Mouse (Mus musculus) small intestine, adult 2 months (tissue): ENCODE data around the gene Prkag2. TPM values are rescaled to one million over a fixed set of nuclear protein-coding genes. Genes with fewer than 3 reads are reported as not detected.

Experiments used
- H3K27ac ChIP-seq: fragments of 200-500 bp; 2 replicates; pipeline ENCODE4 v1.5.1; 2012; ENCODE audit warnings: low read depth, low read length, control low read depth, inconsistent platforms; ENCODE audit not compliant: insufficient read depth
- H3K27me3 ChIP-seq: fragments of 200-500 bp; 2 replicates; pipeline ENCODE4 v1.6.1; 2012; ENCODE audit warnings: mild to moderate bottlenecking, moderate library complexity, low read length, inconsistent platforms; ENCODE audit not compliant: control insufficient read depth, insufficient read depth
- H3K36me3 ChIP-seq: fragments of 200-500 bp; 2 replicates; pipeline ENCODE4 v1.6.1; 2012; ENCODE audit warnings: mild to moderate bottlenecking, low read length, control low read depth, inconsistent platforms; ENCODE audit not compliant: control insufficient read depth, insufficient read depth
- H3K4me1 ChIP-seq: fragments of 200-500 bp; 2 replicates; pipeline ENCODE4 v1.6.1; 2012; ENCODE audit warnings: low read length, inconsistent platforms, mixed read lengths; ENCODE audit not compliant: control insufficient read depth, insufficient read depth, insufficient read length
- H3K4me3 ChIP-seq: fragments of 200-500 bp; 2 replicates; pipeline ENCODE4 v1.5.1; 2012; ENCODE audit warnings: low read depth, mild to moderate bottlenecking, control low read depth, inconsistent platforms, low read length, moderate library complexity
- CTCF ChIP-seq: fragments of 200-500 bp; IDR thresholded peaks from 2 replicates; pipeline ENCODE4 v1.5.1; 2012; ENCODE audit warnings: low read depth, mild to moderate bottlenecking, control low read depth, inconsistent platforms, low read length, moderate library complexity, mixed read lengths; ENCODE audit not compliant: insufficient replicate concordance, insufficient read length; ENCODE audit errors: extremely low read depth
- POLR2A ChIP-seq: fragments of 200-500 bp; IDR thresholded peaks from 2 replicates; pipeline ENCODE4 v1.6.1; 2012; ENCODE audit warnings: low read depth, mild to moderate bottlenecking, control low read depth, inconsistent platforms, low read length, moderate library complexity
- WGBS: fragments of 180-500 bp; shearing (Covaris S2); methylation state at CpG from one replicate; pipeline ENCODE4 v1.1.7; 2018; 5-methylcytosine and 5-hydroxymethylcytosine counted together
- polyA plus RNA-seq: library from polyadenylated mRNA; depleted of rRNA; stranded (reverse); fragments of >200 nt; gene quantifications from 2 replicates; pipeline ENCODE4 v1.2.3, GENCODE M21; 2012

Prkag2 gene
- polyA plus RNA-seq, 1 experiment: 13.8 TPM

- Histone ChIP-seq H3K36me3 (no peaks in the 10 kb centered on the region), H3K27me3 (no peaks in the 10 kb centered on the region), H3K4me3 (no peak overlapping the region), H3K4me1 (peaks cover 3% of the 10 kb centered on the region), H3K27ac (no peak overlapping the region)
- 71% methylated on average over 1 of the region's 1 CpGs for WGBS
- TF ChIP-seq POLR2A: no peak
- no peak for TF ChIP-seq CTCF
Observed at GRCm38 (mm10) chr5:25047670-25048069, 52.8 kb downstream of the Prkag2 start.

GRCm38 (mm10) chr5:25046762-25047161, 53.7 kb downstream of the Prkag2 start:
- Histone ChIP-seq H3K4me3 (no peak overlapping the region), H3K36me3 (no peaks in the 10 kb centered on the region), H3K27me3 (no peaks in the 10 kb centered on the region), H3K27ac (no peak overlapping the region), H3K4me1 (peaks cover 3% of the 10 kb centered on the region)
- TF ChIP-seq CTCF (no peak), POLR2A (no peak)
- WGBS: 83% methylated on average over 3 of the region's 3 CpGs

GRCm38 (mm10) chr5:25044007-25044406, 56.4 kb downstream of the Prkag2 start:
- 90% methylated on average over 2 of the region's 2 CpGs for WGBS
- Histone ChIP-seq H3K27ac (no peak overlapping the region), H3K4me1 (no peaks in the 10 kb centered on the region; the same call in none of the 2 replicates), H3K27me3 (no peaks in the 10 kb centered on the region), H3K4me3 (no peak overlapping the region), H3K36me3 (no peaks in the 10 kb centered on the region)
- TF ChIP-seq CTCF (peak; percentile 3; the same call in 1 of the 2 replicates), POLR2A (no peak)

- WGBS: 57% methylated on average over 1 of the region's 1 CpGs
- TF ChIP-seq CTCF (no peak), POLR2A (no peak)
- H3K4me1 ChIP-seq: peaks cover 6% of the 10 kb centered on the region; the same call in 1 of the 2 replicates
- H3K36me3 ChIP-seq: no peaks in the 10 kb centered on the region
- H3K27ac ChIP-seq: no peak overlapping the region
- H3K27me3 ChIP-seq: no peaks in the 10 kb centered on the region
- no peak overlapping the region for H3K4me3 ChIP-seq
Observed at GRCm38 (mm10) chr5:25041947-25042346, 58.5 kb downstream of the Prkag2 start.

GRCm38 (mm10) chr5:25041307-25041706, 59.1 kb downstream of the Prkag2 start:
- Histone ChIP-seq H3K4me3 (no peak overlapping the region), H3K4me1 (peaks cover 11% of the 10 kb centered on the region; the same call in 1 of the 2 replicates), H3K27ac (no peak overlapping the region), H3K36me3 (no peaks in the 10 kb centered on the region), H3K27me3 (no peaks in the 10 kb centered on the region)
- 59% methylated on average over 5 of the region's 5 CpGs for WGBS
- TF ChIP-seq CTCF (peak; percentile 49; the same call in 1 of the 2 replicates), POLR2A (no peak)

- TF ChIP-seq POLR2A: no peak
- no peak for TF ChIP-seq CTCF
- Histone ChIP-seq H3K36me3 (no peaks in the 10 kb centered on the region), H3K27ac (no peak overlapping the region), H3K4me3 (no peak overlapping the region), H3K4me1 (peaks cover 12% of the 10 kb centered on the region; the same call in 1 of the 2 replicates), H3K27me3 (no peaks in the 10 kb centered on the region)
- WGBS: 79% methylated on average over 7 of the region's 7 CpGs
Observed at GRCm38 (mm10) chr5:25040903-25041302, 59.5 kb downstream of the Prkag2 start.

GRCm38 (mm10) chr5:25038827-25039226, 61.6 kb downstream of the Prkag2 start:
- WGBS: 91% methylated on average over 2 of the region's 2 CpGs
- Histone ChIP-seq H3K27ac (no peak overlapping the region), H3K27me3 (no peaks in the 10 kb centered on the region), H3K36me3 (no peaks in the 10 kb centered on the region), H3K4me1 (peaks cover 20% of the 10 kb centered on the region; the same call in 1 of the 2 replicates), H3K4me3 (no peak overlapping the region)
- TF ChIP-seq CTCF (no peak), POLR2A (no peak)
